Mouse (Mus musculus) MEL (cell line): ENCODE results near the gene Gcdh. TPM values are rescaled to one million over a fixed set of nuclear protein-coding genes. Genes with fewer than 3 reads are reported as not detected.

Experiments
- DNase-seq: peaks from one replicate; pipeline ENCODE4 v3.0.0; 2011; ENCODE audit warnings: low read depth, low spot score
- H3K27ac ChIP-seq: 2 replicates; pipeline ENCODE4 v1.5.1; 2012; ENCODE audit warnings: low read depth, mild to moderate bottlenecking, control low read depth, low read length, moderate library complexity; ENCODE audit not compliant: control insufficient read depth
- H3K27me3 ChIP-seq, 2 experiments: fragments of 150-350 bp in 1 of 2; sonication (generic) in 1 of 2; 2 replicates each; pipeline ENCODE4 v1.6.1; 2012; ENCODE audit warnings: low read length in 2 of 2, mild to moderate bottlenecking in 2 of 2, improper control_type of control experiment in 1 of 2, moderate library complexity in 1 of 2; ENCODE audit not compliant: insufficient read depth in 2 of 2, control insufficient read depth in 1 of 2
- H3K36me3 ChIP-seq, 2 experiments: 2 replicates each; pipeline ENCODE4 v1.6.1; 2012 to 2014; ENCODE audit warnings: low read length in 2 of 2, improper control_type of control experiment in 1 of 2, inconsistent platforms in 1 of 2, mild to moderate bottlenecking in 1 of 2; ENCODE audit not compliant: insufficient read depth in 2 of 2, control insufficient read depth in 1 of 2
- H3K4me1 ChIP-seq, 2 experiments: fragments of 150-350 bp in 1 of 2; sonication (generic) in 1 of 2; 2 replicates each; pipeline ENCODE4 v1.6.1; 2012; ENCODE audit warnings: low read length in 2 of 2, improper control_type of control experiment in 1 of 2, mild to moderate bottlenecking in 1 of 2; ENCODE audit not compliant: insufficient read depth in 2 of 2, control insufficient read depth in 1 of 2
- H3K4me3 ChIP-seq, 2 experiments: fragments of 150-350 bp in 1 of 2; sonication (generic) in 1 of 2; 2 replicates each; pipeline ENCODE4 v1.5.1; 2012; ENCODE audit warnings: low read depth in 2 of 2, low read length in 2 of 2, mild to moderate bottlenecking in 2 of 2, moderate library complexity in 2 of 2, control low read depth in 1 of 2, improper control_type of control experiment in 1 of 2; ENCODE audit not compliant: control insufficient read depth in 1 of 2, insufficient read depth in 1 of 2
- H3K79me2 ChIP-seq: 2 replicates; pipeline ENCODE4 v1.6.1; 2012; ENCODE audit warnings: mild to moderate bottlenecking, low read length, moderate library complexity; ENCODE audit not compliant: control insufficient read depth, poor library complexity, insufficient read depth
- H3K9ac ChIP-seq: 2 replicates; pipeline ENCODE4 v1.6.1; 2012; ENCODE audit warnings: low read depth, mild to moderate bottlenecking, control low read depth, low read length, moderate library complexity; ENCODE audit not compliant: control insufficient read depth, poor library complexity, severe bottlenecking
- H3K9me3 ChIP-seq: fragments of 150-350 bp; sonication (generic); replicated peaks from 2 replicates; pipeline ENCODE4 v1.6.1; 2012; ENCODE audit warnings: mild to moderate bottlenecking, low read length, improper control_type of control experiment, moderate library complexity; ENCODE audit not compliant: insufficient read depth
- CTCF ChIP-seq, 3 experiments: IDR thresholded peaks in 2 of 3; conservative IDR thresholded peaks in 1 of 3; 2 replicates each; pipeline ENCODE4 v1.5.1; 2011 to 2012; ENCODE audit warnings: low read length in 3 of 3, low read depth in 2 of 3, mild to moderate bottlenecking in 2 of 3, improper control_type of control experiment in 1 of 3, inconsistent platforms in 1 of 3, mixed read lengths in 1 of 3, moderate library complexity in 1 of 3; ENCODE audit not compliant: control insufficient read depth in 1 of 3, insufficient read depth in 1 of 3, poor library complexity in 1 of 3, severe bottlenecking in 1 of 3
- E2F4 ChIP-seq: IDR thresholded peaks from 2 replicates; pipeline ENCODE4 v1.6.1; 2011; ENCODE audit warnings: low read depth, low read length, improper control_type of control experiment, borderline replicate concordance
- ELF1 ChIP-seq: IDR thresholded peaks from 2 replicates; pipeline ENCODE4 v1.6.1; 2014; ENCODE audit warnings: low read depth, mild to moderate bottlenecking, inconsistent platforms, low read length, improper control_type of control experiment, moderate library complexity
- EP300 ChIP-seq, 2 experiments: IDR thresholded peaks; 2 replicates each; pipeline ENCODE4 v1.6.1; 2011; ENCODE audit warnings: improper control_type of control experiment in 2 of 2, low read length in 2 of 2, low read depth in 1 of 2, mild to moderate bottlenecking in 1 of 2
- ETS1 ChIP-seq: IDR thresholded peaks from 2 replicates; pipeline ENCODE4 v1.6.1; 2012; ENCODE audit warnings: low read depth, mild to moderate bottlenecking, inconsistent platforms, low read length, improper control_type of control experiment, moderate library complexity
- GABPA ChIP-seq: IDR thresholded peaks from 2 replicates; pipeline ENCODE4 v1.6.1; 2012; ENCODE audit warnings: low read depth, mild to moderate bottlenecking, inconsistent platforms, low read length, improper control_type of control experiment, moderate library complexity
- MAFK ChIP-seq: IDR thresholded peaks from 2 replicates; pipeline ENCODE4 v1.6.1; 2011; ENCODE audit warnings: low read depth, mild to moderate bottlenecking, low read length, improper control_type of control experiment, borderline replicate concordance
- MAZ ChIP-seq: IDR thresholded peaks from 2 replicates; pipeline ENCODE4 v1.6.1; 2012; ENCODE audit warnings: low read depth, mild to moderate bottlenecking, inconsistent platforms, low read length, improper control_type of control experiment
- MEF2A ChIP-seq: IDR thresholded peaks from 2 replicates; pipeline ENCODE4 v1.6.1; 2014; ENCODE audit warnings: low read depth, mild to moderate bottlenecking, inconsistent platforms, low read length, improper control_type of control experiment; ENCODE audit not compliant: poor library complexity, insufficient replicate concordance, severe bottlenecking; ENCODE audit errors: extremely low read depth
- MXI1 ChIP-seq: IDR thresholded peaks from 2 replicates; pipeline ENCODE4 v1.6.1; 2011; ENCODE audit warnings: mild to moderate bottlenecking, low read depth, low read length, improper control_type of control experiment
- MYC ChIP-seq: IDR thresholded peaks from 2 replicates; pipeline ENCODE4 v1.6.1; 2011; ENCODE audit warnings: low read depth, mild to moderate bottlenecking, low read length, improper control_type of control experiment, moderate library complexity
- NELFE ChIP-seq: IDR thresholded peaks from 2 replicates; pipeline ENCODE4 v1.6.1; 2011; ENCODE audit warnings: low read depth, low read length, improper control_type of control experiment
- NRF1 ChIP-seq: IDR thresholded peaks from 2 replicates; pipeline ENCODE4 v1.6.1; 2014; ENCODE audit warnings: low read depth, mild to moderate bottlenecking, inconsistent platforms, low read length, improper control_type of control experiment, moderate library complexity; ENCODE audit not compliant: poor library complexity, insufficient read depth, severe bottlenecking
- POLR2A ChIP-seq, 2 experiments: IDR thresholded peaks; 2 replicates each; pipeline ENCODE4 v1.6.1; 2011 to 2012; ENCODE audit warnings: low read length in 2 of 2, mild to moderate bottlenecking in 2 of 2, control low read depth in 1 of 2, improper control_type of control experiment in 1 of 2, low read depth in 1 of 2, moderate library complexity in 1 of 2; ENCODE audit not compliant: control insufficient read depth in 1 of 2, insufficient read depth in 1 of 2, poor library complexity in 1 of 2
- POLR2AphosphoS2 ChIP-seq: IDR thresholded peaks from 2 replicates; pipeline ENCODE4 v1.6.1; 2011; ENCODE audit warnings: low read length, improper control_type of control experiment
- RAD21 ChIP-seq: IDR thresholded peaks from 2 replicates; pipeline ENCODE4 v1.6.1; 2011; ENCODE audit warnings: mild to moderate bottlenecking, low read depth, low read length, improper control_type of control experiment
- RCOR1 ChIP-seq: IDR thresholded peaks from 2 replicates; pipeline ENCODE4 v1.6.1; 2012; ENCODE audit warnings: low read depth, mild to moderate bottlenecking, inconsistent platforms, low read length, improper control_type of control experiment
- SIN3A ChIP-seq: IDR thresholded peaks from 2 replicates; pipeline ENCODE4 v1.6.1; 2012; ENCODE audit warnings: low read length, improper control_type of control experiment, inconsistent platforms
- SMC3 ChIP-seq: IDR thresholded peaks from 2 replicates; pipeline ENCODE4 v1.6.1; 2011; ENCODE audit warnings: low read depth, low read length, improper control_type of control experiment
- TAL1 ChIP-seq: IDR thresholded peaks from 2 replicates; pipeline ENCODE4 v1.6.1; 2012; ENCODE audit warnings: mild to moderate bottlenecking, inconsistent platforms, low read length, moderate library complexity, mixed read lengths
- TBP ChIP-seq: IDR thresholded peaks from 2 replicates; pipeline ENCODE4 v1.8.0; 2011; ENCODE audit warnings: low read depth, low read length, improper control_type of control experiment
- ZC3H11A ChIP-seq: IDR thresholded peaks from 2 replicates; pipeline ENCODE4 v1.6.1; 2012; ENCODE audit warnings: low read depth, mild to moderate bottlenecking, inconsistent platforms, low read length, improper control_type of control experiment
- ZMIZ1 ChIP-seq: IDR thresholded peaks from 2 replicates; pipeline ENCODE4 v1.6.1; 2012; ENCODE audit warnings: low read depth, mild to moderate bottlenecking, inconsistent platforms, low read length, improper control_type of control experiment, moderate library complexity
- polyA plus RNA-seq, 2 experiments: library from polyadenylated mRNA; stranded (reverse) in 1 of 2; unstranded in 1 of 2; fragments of >175 nt in 1 of 2; fragments of >200 nt in 1 of 2; gene quantifications; 2 replicates each; pipeline versions ENCODE4 v1.2.1 to v1.2.4; 2012; ENCODE audit warnings: low replicate concordance in 2 of 2, low read depth in 1 of 2; ENCODE audit not compliant: insufficient read length in 2 of 2, insufficient read depth in 1 of 2, missing spikeins in 1 of 2
- total RNA-seq: library from RNA; depleted of rRNA; stranded (reverse); fragments of 300-350 nt; gene quantifications from 2 replicates; pipeline ENCODE4 v1.2.3, GENCODE M21; 2012

Gene Gcdh
- total and polyA plus RNA-seq, 3 experiments = 10.7 to 17.3 TPM; not detected in 1

- H3K36me3 ChIP-seq = peaks cover 0 to 28% of the 10 kb centered on the region in 2 experiments; a peak in 2 of 4 replicates
- H3K27ac ChIP-seq = peak overlapping the region; percentile 96
- H3K27me3 ChIP-seq = no peaks in the 10 kb centered on the region
- H3K9me3 ChIP-seq = no peaks in the 10 kb centered on the region
- DNase-seq = peak; percentile 91
- H3K79me2 ChIP-seq = peaks cover 31% of the 10 kb centered on the region
- peak; percentile 55; the same call in 1 of the 2 replicates for TF ChIP-seq SIN3A
- no peak for TF ChIP-seq MYC
- TF ChIP-seq MAFK = peak; percentile 71; the same call in 1 of the 2 replicates
- TF ChIP-seq ZC3H11A = peak; percentile 42
- TF ChIP-seq MXI1 = no peak; the same call in 1 of the 2 replicates
- TF ChIP-seq POLR2AphosphoS2 = peak; percentile 77; the same call in 1 of the 2 replicates
- TF ChIP-seq RAD21 = peak; percentile 55
- peak; percentile 69 to 79 (median 70) for TF ChIP-seq CTCF (IDR thresholded peaks at IDR 0.05 in 2 of 3, conservative IDR thresholded peaks at IDR 0.05 in 1 of 3; ENCODE audit: control insufficient read depth in 1 of 3, insufficient read depth in 1 of 3, low read depth in 2 of 3, low read length in 3 of 3, poor library complexity in 1 of 3, severe bottlenecking in 1 of 3)
- TF ChIP-seq GABPA = peak; percentile 48; the same call in 1 of the 2 replicates
- no peak for TF ChIP-seq ETS1
- TF ChIP-seq POLR2A (IDR thresholded peaks at IDR 0.05; ENCODE audit: control insufficient read depth in 1 of 2, insufficient read depth in 1 of 2, low read depth in 1 of 2, low read length in 2 of 2, poor library complexity in 1 of 2) = 0 out of 4 replicates have a peak, but pooled peaks of 1 of the 2 experiments have one; percentile 2
- peak; percentile 53 for TF ChIP-seq SMC3
- 0 out of 2 replicates have a peak, but pooled peaks have one; percentile 13 for TF ChIP-seq TBP
- TF ChIP-seq, all 39 proteins: peak for 10
- Histone ChIP-seq H3K4me1 (peaks cover 2 to 35% of the 10 kb centered on the region in 2 experiments; a peak in 3 of 4 replicates), H3K9ac (peak overlapping the region; percentile 69), H3K4me3 (peak overlapping the region; percentile 38 to 49)
Observed at GRCm38 (mm10) chr8:84913960-84914359, 20.2 kb upstream of the Gcdh start.

GRCm38 (mm10) chr8:84913502-84913900 is 19.8 kb upstream of the Gcdh start:
- TF ChIP-seq MYC (peak; percentile 6; the same call in 1 of the 2 replicates), ZC3H11A (no peak)
- Histone ChIP-seq H3K4me3 (peak overlapping the region; percentile 38 to 49), H3K9ac (peak overlapping the region; percentile 69), H3K27ac (peak overlapping the region; percentile 96), H3K9me3 (no peaks in the 10 kb centered on the region), H3K36me3 (peaks cover 0 to 28% of the 10 kb centered on the region in 2 experiments; a peak in 2 of 4 replicates), H3K4me1 (peaks cover 2 to 35% of the 10 kb centered on the region in 2 experiments; a peak in 3 of 4 replicates), H3K27me3 (no peaks in the 10 kb centered on the region), H3K79me2 (peaks cover 35% of the 10 kb centered on the region)
- no peak for DNase-seq

- H3K9ac ChIP-seq = peak overlapping the region; percentile 69
- peak overlapping the region; percentile 96 for H3K27ac ChIP-seq
- peaks cover 2 to 35% of the 10 kb centered on the region in 2 experiments; a peak in 3 of 4 replicates for H3K4me1 ChIP-seq
- peak overlapping the region; percentile 38 to 49 for H3K4me3 ChIP-seq
- H3K9me3 ChIP-seq = no peaks in the 10 kb centered on the region
- peaks cover 0 to 28% of the 10 kb centered on the region in 2 experiments; a peak in 2 of 4 replicates for H3K36me3 ChIP-seq
- peak; percentile 96 for DNase-seq
- no peaks in the 10 kb centered on the region for H3K27me3 ChIP-seq
- H3K79me2 ChIP-seq = peaks cover 35% of the 10 kb centered on the region
- TF ChIP-seq SIN3A (peak; percentile 56; the same call in 1 of the 2 replicates), RCOR1 (no peak), ZMIZ1 (peak; percentile 88; the same call in 1 of the 2 replicates), RAD21 (no peak), MAZ (peak; percentile 63; the same call in 1 of the 2 replicates), TAL1 (peak; percentile 49), EP300 (IDR thresholded peaks at IDR 0.05; ENCODE audit: low read depth in 1 of 2, low read length in 2 of 2) (peak; percentile 43 to 77), POLR2A (IDR thresholded peaks at IDR 0.05; ENCODE audit: control insufficient read depth in 1 of 2, insufficient read depth in 1 of 2, low read depth in 1 of 2, low read length in 2 of 2, poor library complexity in 1 of 2) (peak; percentile 71 to 79), ELF1 (peak; percentile 71; the same call in 1 of the 2 replicates), NRF1 (peak; percentile 85), E2F4 (no peak), MEF2A (peak; percentile 46; the same call in 1 of the 2 replicates), TBP (0 out of 2 replicates have a peak, but pooled peaks have one; percentile 63), NELFE (peak; percentile 71)
Observed at GRCm38 (mm10) chr8:84912895-84913501, 19.3 kb upstream of the Gcdh start.
